Mouse (Mus musculus): ENCODE results near the gene Cnpy2.

The Cnpy2 gene

GRCm38 (mm10) chr10:128376455-128377211, 54.4 kb downstream of the Cnpy2 start, which contains the start of gene Ankrd52:
TSS of gene Ankrd52 (plus strand) at chr10:128377115.
- no peak for TF ChIP-seq GATA4 (IDR thresholded peaks at IDR 0.05; ENCODE audit: insufficient replicate concordance, low read length)

Data from liver, adult (tissue).